Mouse (Mus musculus) gastrocnemius, adult 2 months (tissue): ENCODE measurements around the gene Pnpla7. TPM values are rescaled to one million over a fixed set of nuclear protein-coding genes. Genes with fewer than 3 reads are reported as not detected.
"Not testable (repeated sequence)": the region's sequence is repeated elsewhere in the genome, so short reads cannot be mapped to it uniquely, and the experiment has no call there.

ENCODE experiments used
- DNase-seq: peaks from one replicate; pipeline ENCODE4 v3.0.0; 2022
- H3K27ac ChIP-seq: fragments of 200-600 bp; 2 replicates; pipeline ENCODE4 v1.8.1; 2022; ENCODE audit warnings: mild to moderate bottlenecking
- H3K4me3 ChIP-seq: fragments of 200-600 bp; 2 replicates; pipeline ENCODE4 v1.8.1; 2022; ENCODE audit warnings: mild to moderate bottlenecking, moderate library complexity
- CTCF ChIP-seq: fragments of 200-600 bp; IDR thresholded peaks from 2 replicates; pipeline ENCODE4 v1.8.1; 2022; ENCODE audit warnings: antibody characterized with exemption, mild to moderate bottlenecking, moderate library complexity
- intact Hi-C: fragments of 180-260 bp; cut with DNase I; formaldehyde crosslinking; loops from one replicate; pipeline ENCODE4 v1.15.1; 2025
- total RNA-seq, 2 experiments: library from RNA; stranded (reverse); gene quantifications; 2 replicates each; pipeline ENCODE4 v1.2.3; 2021

Gene Pnpla7
- total RNA-seq, 2 experiments from 2014 or later, result 36.5 to 44.6 TPM

DNA sequence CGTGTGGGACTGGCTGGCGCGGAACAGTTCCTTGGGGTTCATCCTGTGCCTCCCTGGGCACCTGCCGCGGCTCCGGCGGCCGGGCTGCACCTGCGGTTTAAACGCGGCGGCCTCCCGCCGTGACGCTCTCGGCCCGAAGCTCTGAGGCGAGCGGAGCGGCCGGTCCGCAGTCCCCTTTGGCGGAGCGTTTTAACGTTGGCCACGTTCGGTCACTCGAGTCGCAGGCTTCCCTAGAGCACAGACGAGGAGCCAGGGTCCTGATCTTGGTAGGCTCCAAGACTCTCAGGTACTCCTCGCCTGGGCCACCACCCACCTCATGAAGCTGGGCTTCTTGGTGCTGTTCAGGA, 25.7 kb upstream of the Pnpla7 start:
- peak overlapping the region; percentile 97 for H3K4me3 ChIP-seq
- TF ChIP-seq CTCF, result no peak
- DNase-seq, result no peak
- H3K27ac ChIP-seq, result peak overlapping the region; percentile 86
- intact Hi-C loops, result no loop called here

DNA sequence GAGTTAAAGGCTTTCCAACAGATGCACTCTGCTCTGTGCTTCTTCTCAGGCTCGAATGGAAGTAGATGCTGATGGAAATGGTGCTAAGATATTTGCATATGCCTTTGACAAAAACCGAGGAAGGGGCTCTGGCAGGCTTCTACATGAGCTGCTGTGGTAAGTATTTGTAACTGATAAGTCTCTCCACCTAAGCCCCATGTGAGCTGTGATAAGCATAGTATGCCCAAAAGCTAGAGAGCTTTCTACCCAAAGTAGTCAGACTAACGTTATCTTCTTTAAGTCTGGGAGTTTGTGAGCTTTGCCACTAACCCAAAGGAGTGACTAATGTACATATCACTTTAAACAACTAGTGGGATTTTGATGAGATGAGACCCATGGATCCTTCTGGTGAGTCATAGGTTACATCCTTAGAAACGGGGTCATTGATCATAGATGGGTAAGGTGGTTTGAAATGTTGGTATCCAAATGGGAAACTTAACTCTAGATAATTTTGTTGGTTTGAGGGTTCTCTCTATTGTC, 23.2 kb upstream of the Pnpla7 start:
- H3K4me3 ChIP-seq, result no peak overlapping the region
- no peak overlapping the region for H3K27ac ChIP-seq
- TF ChIP-seq CTCF, result no peak
- DNase-seq, result no peak
- intact Hi-C loops, result no loop called here

DNA sequence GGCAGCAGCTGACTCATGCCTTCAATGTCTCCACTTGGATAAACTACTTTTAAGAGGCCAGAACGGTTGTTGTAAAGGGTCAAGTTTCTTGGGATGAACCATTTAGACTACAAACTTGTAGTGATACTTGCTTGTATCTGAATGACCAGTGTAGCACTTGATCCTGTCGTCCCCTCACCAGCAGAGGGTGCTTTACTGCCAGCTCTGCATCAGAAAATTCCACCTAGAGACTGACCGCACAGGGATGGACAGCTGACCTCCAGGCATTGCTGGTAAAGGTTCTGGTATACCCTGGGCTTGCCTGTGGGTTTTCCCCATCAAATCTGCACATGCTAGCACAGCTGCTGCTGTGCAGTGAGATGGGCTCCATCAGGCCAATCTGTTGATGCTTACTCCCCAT, 14.9 kb upstream of the Pnpla7 start:
- intact Hi-C loops, result no loop called here
- Histone ChIP-seq H3K27ac (no peak overlapping the region), H3K4me3 (no peak overlapping the region)
- TF ChIP-seq CTCF, result peak; percentile 55
- DNase-seq, result no peak

GRCm38 (mm10) chr2:24962304-24963000, 13.4 kb upstream of the Pnpla7 start, which contains the start of gene Dph7:
Dph7 (plus strand) TSS chr2:24962400.
- TF ChIP-seq CTCF, result peak; percentile 93
- DNase-seq, result peak; percentile 88
- Histone ChIP-seq H3K27ac (peak within 1 kb of the TSS; percentile 79), H3K4me3 (peak within 1 kb of the TSS; percentile 73)
- intact Hi-C loops, result no loop called here

GRCm38 (mm10) chr2:24970386-24970785, 5.4 kb upstream of the Pnpla7 start:
- intact Hi-C loops, result no loop called here
- H3K27ac ChIP-seq, result no peak overlapping the region
- no peak overlapping the region for H3K4me3 ChIP-seq
- no peak for TF ChIP-seq CTCF
- DNase-seq, result no peak

- peak overlapping the region; percentile 93 for H3K4me3 ChIP-seq
- DNase-seq, intact Hi-C loops: not testable (repeated sequence)
- H3K27ac ChIP-seq, result peak overlapping the region; percentile 97
Observed at GRCm38 (mm10) chr2:24974452-24974851, 1.4 kb upstream of the Pnpla7 start.

DNA sequence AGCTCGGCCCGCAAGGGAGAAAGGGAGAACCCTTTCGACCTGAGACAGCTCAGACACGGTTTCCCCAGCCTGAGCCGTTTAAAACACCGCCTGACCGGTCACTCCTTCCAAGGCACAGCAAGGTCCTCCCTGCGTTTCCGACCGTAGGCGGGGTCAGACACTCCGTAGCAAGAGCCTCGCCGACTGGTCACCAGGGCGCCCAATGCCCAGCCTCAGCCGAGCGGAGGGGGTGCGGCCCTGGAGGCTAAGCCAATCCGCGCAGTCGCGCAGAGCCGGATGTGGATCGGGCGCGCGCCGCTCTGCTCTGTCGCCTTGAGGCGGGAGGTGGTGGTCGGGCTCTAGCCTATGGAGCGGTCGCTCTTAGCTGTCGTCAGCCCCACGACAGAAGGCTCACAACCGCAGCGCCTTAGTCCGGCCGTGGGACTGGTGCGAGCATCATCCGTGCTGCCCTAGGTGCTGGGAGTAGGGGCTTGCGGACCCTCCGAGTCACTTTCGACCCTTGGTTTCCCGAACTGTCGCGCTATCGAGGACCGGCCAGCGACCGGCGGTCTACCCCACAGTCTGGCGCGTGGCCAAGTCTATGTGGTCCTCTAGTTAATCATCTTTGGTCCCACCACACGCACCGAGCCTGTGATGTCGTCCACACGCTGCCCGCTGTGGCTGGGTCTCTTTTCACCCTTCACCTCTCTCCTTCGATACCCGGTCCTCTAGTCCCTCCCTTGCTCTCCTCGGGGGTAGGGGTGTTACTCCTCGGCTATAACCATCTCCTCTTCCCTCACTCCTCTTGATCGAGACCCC, 728 bp upstream of the Pnpla7 start, which contains the start of gene Mrpl41:
Mrpl41 (minus strand) TSS at position 193 of the 798 bp plus-strand sequence.
- intact Hi-C loops, result no loop called here
- TF ChIP-seq CTCF, result no peak
- DNase-seq, result peak; percentile 99
- peak within 1 kb of the TSS; percentile 93 for H3K4me3 ChIP-seq
- H3K27ac ChIP-seq, result peak within 1 kb of the TSS; percentile 97

GRCm38 (mm10) chr2:24976960-24977359, 1.1 kb downstream of the Pnpla7 start:
- DNase-seq, result no peak
- H3K4me3 ChIP-seq, result peak overlapping the region; percentile 93
- H3K27ac ChIP-seq, result peak overlapping the region; percentile 97
- TF ChIP-seq CTCF, result no peak
- intact Hi-C loops, result no loop called here

- Histone ChIP-seq H3K4me3 (no peak overlapping the region), H3K27ac (no peak overlapping the region)
- intact Hi-C loops, result no loop called here
- no peak for TF ChIP-seq CTCF
- DNase-seq, result no peak
Observed at GRCm38 (mm10) chr2:24987762-24988161, 11.9 kb downstream of the Pnpla7 start.

GRCm38 (mm10) chr2:24995332-24995731, 19.5 kb downstream of the Pnpla7 start:
- Histone ChIP-seq H3K27ac (no peak overlapping the region), H3K4me3 (no peak overlapping the region)
- TF ChIP-seq CTCF, result no peak
- intact Hi-C loops, result no loop called here
- DNase-seq, result no peak

DNA sequence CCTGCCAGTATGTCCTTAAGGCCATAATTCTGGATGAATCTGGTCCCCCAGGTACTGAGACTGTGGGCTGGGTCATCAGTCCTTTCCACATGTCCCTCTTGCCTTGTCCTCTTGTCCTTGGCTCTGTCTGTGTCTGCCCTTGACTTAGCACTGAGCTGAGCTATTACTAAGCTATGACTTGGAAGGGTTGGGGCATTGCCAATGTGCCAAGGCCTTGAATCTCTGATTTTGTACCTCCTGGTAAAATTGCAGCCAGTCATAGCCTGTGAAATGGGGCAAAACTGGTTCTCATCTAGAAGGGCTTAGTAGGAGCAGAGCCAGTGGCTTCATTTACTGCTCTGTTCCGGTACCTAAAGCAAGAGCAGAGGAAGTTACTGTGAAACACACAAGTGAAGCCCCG, 20.6 kb downstream of the Pnpla7 start:
- intact Hi-C loops, result no loop called here
- no peak for TF ChIP-seq CTCF
- H3K27ac ChIP-seq, result no peak overlapping the region
- H3K4me3 ChIP-seq, result no peak overlapping the region
- DNase-seq, result no peak

DNA sequence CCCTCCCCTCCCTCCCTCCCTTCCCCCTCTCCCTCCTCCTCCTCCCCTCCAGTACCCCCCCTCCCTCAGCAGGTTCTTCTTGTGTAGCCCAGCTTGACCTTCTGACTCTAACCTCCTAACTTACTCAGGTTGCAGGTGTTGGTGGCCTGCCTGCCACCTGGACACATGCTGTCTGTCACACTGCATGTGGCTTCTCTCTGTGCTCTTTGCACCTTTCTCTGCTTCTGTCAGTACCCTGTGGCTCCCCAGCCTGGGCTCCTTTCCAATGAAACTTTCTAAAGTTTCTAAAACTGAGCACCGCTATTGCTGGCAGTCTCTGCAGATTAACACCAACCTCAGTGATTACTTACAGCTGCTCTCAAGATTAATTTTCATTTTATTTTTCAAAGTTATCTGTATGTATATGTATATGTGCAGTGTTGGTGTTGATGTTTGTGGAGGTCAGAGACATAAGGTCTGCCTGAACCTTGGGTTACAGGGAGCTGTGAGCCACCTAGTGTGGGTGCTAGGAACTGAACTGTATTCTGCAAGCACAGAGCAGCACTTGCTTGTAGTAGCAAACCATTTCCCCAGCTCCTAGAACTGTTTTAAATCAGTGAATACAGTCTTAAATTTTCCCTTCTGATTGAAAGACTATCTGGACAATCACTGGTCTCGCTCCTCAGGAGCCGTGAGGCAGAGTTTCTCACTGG, 24.9 kb downstream of the Pnpla7 start:
- Histone ChIP-seq H3K27ac (peak overlapping the region; percentile 65), H3K4me3 (no peak overlapping the region)
- DNase-seq, result peak; percentile 25
- peak; percentile 65 for TF ChIP-seq CTCF
- intact Hi-C loops, result loop anchor here (2.0 kb wide), 1 partner anchor 148 kb away; no protein-coding TSS in a partner anchor
